Mouse (Mus musculus) thymus, postnatal 25 days (tissue): ENCODE measurements around the gene Gsto1.
A peak's percentile ranks its signal among the peaks of the same experiment; 100 is the strongest.

Experiments used
- DNase-seq: peaks from one replicate; pipeline ENCODE4 v3.0.0; 2022

The Gsto1 gene

DNA sequence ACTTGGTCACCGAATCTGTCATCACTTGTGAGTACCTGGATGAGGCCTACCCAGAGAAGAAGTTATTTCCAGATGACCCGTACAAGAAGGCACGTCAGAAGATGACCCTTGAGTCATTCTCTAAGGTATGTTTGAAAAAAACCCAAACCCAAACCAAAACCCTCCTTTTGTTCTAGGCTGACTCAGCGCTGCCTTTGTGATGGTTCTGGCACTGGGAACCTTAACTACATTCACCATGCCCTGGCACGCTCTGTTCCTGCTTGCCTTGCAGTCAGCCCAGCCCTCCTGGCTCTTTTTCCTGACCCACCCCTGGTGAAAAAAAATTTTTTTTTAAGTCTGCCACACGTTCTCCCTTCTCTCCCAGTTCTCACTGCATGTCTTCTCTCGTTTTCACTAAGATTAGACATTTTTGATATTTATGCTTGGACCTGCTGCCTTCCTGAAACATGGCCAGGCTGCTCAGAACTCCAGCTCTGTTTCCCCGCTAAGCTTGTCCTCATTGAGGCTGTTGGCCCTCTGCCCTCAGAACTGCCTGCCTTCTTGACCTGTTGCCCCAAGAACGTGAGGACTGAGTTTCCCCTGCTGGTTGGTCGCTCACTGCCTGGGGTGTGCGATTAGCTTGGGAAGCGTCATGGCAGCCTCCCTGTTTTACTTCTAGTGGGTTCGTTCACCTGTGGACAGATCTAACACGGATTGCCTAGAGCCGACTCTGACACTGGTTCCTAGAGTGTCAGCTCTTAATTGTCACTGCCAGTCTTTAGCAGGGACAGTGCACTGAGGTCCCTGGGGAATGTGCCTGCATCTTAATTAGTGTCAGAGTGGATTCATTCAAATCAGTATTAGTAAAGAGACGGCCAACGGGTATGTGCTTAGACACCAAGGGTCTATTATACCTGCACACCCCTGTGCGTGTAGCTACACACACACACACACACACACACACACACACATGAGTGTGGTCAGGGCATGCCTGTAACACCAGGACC lies 3.5 kb downstream of the Gsto1 start:
- no peak for DNase-seq

DNA sequence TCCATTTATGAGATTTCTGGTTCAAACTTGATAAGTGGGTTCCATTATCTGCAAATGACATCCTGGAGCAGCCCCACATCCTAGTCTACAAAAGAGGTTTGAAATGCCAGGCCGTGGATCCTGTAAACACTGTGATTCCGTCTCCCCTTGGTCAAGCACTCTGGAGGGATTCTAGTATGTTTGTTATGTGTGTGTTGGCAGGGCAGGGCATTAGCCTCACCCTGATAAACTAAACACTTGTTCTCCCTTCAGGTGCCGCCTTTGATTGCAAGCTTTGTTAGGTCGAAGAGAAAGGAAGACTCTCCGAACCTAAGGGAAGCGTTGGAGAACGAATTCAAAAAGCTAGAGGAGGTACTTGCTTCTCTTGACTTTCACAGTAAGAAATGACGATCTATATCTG lies 4.4 kb downstream of the Gsto1 start:
- no peak for DNase-seq

DNA sequence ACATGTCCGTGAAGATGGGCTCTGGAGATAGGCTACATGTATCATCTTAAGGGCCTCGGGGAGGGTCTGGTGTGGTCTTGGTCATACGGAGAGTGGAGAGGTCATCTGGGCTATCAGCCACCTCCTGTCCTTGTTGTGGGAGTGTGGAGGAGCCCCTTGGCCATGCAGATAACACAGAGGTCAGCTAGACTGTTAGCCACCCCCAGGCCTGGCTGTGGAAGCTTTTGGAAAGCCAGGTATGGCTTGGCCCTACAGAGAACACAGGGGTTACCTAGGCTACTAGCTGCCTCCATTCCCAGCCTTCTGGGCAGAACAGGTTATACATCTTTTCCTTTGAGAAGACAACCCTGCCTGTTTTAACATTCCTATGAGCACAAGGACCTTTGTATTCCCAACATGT lies 7.8 kb downstream of the Gsto1 start:
- DNase-seq, result no peak

DNA sequence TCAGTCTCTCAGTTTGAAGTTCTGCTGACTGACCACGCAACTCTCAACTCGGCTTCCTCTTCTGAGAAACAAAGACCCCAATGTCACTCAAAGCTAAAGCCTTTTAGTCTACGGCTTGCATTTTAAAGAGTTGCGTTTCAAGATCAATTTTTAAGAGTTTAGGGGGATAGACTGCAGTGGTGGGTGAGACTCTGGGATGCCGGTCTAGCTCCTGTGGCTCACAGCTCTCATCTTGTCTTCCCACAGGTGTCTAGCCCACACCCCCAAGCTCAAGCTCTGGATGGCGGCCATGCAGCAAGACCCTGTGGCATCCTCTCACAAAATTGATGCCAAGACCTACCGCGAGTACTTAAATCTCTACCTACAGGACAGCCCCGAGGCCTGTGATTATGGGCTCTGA lies 9.3 kb downstream of the Gsto1 start:
- no peak for DNase-seq

DNA sequence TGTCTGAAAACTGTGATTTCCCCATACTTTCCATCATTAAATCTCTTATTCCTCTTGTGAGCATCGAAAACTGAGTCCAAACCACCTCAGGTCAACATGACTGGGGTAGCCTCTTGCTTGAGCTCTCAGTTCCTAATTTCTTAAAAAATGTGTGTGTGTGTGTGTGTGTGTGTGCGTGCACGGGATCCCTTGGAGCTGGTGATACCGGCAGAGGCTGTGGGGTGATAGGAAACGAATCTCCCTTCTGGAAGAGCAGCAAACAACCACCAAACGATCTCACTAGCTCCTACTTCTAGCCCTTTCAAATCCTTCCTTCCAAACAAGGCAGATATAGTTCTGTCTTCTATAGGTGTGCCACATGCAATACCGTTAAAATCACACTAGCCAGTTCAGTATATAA lies 10.0 kb downstream of the Gsto1 start:
- DNase-seq, result no peak

DNA sequence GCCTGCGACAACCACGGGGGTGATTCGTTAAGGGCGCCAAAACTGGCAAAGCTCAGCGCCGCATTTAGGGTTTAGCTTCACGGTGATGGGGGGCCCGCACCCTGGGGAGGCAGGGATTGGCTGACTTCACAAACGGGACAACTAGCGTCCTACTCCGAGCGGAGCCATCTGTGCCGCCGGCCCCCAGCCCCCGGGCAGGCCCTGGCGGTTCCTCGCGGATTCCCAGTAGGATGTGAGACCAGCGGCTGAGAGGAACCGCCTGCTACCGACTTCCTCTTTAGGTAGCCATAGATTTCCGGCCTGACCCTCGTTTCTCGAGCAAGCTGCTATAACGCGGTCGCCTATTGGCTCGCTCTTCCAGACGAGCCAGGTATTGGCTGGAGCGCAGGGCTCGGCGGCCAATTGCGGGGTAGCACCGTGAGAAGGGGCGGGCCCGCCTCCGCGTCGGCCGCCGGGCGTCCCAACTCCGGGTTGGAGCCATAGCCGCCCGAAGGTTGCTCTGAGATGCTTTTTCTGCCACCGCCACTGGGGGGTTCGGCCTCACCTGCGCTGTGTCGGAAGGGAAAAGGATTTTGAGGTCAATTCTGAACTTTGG lies 10.7 kb downstream of the Gsto1 start, which contains the start of gene Gsto2:
Gene Gsto2 (plus strand): TSS at position 182 of the 595 bp plus-strand sequence.
- DNase-seq, result peak; percentile 95

DNA sequence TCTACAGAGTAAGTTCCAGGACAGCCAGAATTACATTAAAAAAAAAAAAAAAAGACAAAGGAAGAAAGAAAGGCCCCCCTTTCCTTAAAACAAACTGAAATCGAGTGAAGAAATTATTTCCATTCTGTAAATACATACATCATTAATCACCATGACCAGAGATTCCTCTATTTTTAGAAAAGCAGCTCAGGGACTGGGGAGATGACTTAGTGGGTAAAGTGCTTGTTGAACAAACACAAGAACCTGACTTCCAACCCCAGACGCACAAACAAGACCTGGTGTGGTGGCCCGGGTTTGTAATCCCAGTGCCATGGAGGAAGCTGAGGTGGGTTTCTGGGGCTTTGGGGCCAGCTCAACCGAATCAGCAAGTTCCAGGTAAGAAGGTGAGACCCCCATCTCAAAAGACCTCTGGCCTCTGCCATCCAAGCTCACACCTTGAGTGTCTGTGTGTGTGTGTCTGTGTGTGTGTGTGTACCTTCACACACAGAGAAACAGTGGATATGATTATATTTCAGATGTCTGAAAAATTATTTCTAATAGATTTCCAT lies 12.9 kb downstream of the Gsto1 start:
- DNase-seq, result no peak

DNA sequence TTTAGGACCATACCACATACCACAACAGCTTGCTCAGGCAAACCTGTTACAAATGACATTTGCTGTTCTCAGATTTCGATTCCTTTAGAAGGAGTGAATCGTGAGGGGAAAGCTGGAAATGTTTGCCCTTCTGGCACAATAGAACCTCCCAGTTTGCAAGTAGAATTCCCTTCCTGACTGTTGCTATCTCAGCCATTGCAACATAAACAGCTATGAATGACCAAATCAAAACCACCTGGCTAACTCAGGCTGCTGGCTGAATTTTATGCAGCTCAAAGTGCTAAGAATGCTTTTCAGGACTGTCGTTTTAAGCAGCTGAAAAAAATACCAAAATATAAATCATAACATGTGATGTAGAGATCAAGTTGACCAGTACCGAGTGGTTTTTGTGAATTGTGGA lies 14.2 kb downstream of the Gsto1 start:
- no peak for DNase-seq

DNA sequence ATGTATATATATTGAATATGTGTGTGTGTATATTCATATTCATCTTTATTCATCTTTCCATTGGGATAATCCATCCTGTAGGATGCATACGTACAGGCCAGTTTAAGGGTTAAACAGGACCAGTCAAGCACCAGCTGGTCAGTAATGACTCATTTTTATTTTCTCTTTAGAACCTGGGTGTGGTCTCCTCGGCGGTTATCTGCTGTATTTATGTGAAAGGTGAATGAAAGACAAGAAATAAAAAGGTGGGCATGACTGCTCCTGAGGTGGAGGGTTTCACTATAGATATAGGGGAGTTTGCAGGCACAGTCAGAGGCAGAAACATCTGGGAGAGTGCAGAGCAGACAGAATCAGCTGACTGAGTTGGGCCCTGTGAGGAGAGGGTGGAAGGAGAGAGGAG lies 14.7 kb downstream of the Gsto1 start:
- no peak for DNase-seq

DNA sequence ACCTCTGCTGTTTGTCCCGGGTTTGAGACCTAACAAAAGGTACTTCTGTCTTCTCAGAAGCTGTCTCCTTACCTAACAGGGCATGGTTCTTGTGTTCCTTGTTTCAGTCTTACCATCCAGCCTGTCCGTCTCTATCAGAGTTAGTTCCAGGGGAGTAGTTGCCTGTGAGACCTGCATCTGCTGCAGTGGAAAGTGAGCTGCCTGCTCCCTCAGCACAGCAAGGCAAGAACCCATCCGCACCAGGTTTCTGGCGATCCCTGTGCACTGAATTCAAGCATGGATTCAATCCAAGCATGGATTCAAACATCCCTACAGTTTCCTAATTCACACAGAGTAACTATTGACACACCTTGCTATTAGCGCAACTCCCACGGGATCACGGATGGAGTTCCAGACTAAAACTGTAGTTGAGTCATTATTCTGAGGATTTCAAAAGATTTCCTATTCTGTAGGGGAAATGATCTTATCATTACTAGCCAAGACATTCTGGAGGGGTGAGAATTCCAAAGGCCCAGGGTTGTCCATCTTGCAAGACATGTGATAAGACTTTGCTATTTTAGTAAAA lies 15.4 kb downstream of the Gsto1 start:
- DNase-seq, result no peak

DNA sequence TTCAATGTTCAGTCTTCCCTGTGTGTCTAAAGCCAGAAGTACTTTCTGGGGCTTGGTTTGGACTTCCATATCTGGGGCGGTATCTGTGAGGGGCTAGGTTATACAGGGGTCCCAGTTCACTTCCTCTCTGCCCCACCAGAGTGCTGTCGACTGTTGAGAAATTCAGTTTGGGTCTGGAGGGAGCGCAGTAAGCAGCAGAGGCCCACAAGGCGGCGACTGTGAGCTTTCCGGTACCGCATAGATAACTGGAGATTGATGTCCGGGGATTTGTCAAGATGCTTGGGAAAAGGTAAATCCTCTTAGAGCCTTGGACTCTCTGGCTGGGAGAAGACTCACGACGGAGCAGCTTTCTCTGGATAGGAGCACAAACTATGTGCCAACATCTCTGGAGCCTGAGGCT lies 16.7 kb downstream of the Gsto1 start:
- no peak for DNase-seq

DNA sequence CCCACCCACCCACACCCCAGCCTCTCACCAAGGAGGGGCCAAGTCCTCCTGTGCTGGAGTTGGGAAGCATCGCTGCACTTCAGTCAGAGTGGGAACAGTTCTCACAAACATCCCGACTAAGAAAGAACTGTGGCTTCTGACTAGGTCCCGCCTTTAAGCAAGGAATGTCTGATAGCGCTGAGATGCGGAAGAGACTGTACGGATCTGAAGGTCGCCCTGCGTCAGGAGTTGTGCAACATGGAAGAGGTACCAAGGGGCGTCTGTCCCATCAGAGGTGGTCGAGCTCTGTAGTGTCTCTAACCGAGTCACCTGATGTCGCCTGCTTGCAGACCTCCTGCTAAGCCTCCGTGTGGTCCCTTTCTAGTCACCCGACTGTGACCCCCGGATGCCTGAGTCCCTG lies 21.5 kb downstream of the Gsto1 start:
- DNase-seq, result no peak

DNA sequence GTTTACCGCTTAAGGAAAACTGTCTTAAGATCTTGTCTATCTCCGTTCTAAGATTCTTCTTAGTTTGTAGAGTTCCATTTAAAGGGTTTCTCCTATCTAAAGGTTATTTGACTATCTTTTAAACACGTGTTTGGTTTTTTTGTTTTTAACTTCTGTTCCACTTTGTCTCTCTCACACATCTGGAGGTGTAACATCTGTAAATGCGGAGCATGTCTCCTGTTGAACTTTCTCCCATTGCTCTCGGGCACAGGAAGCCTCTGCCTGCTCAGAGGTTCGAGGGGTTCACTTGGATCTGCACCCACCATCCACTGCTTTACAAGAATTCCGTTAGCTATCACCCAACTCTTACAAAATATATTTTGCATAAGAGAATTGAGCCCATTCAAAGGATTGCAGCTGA lies 26.8 kb downstream of the Gsto1 start:
- DNase-seq, result no peak

DNA sequence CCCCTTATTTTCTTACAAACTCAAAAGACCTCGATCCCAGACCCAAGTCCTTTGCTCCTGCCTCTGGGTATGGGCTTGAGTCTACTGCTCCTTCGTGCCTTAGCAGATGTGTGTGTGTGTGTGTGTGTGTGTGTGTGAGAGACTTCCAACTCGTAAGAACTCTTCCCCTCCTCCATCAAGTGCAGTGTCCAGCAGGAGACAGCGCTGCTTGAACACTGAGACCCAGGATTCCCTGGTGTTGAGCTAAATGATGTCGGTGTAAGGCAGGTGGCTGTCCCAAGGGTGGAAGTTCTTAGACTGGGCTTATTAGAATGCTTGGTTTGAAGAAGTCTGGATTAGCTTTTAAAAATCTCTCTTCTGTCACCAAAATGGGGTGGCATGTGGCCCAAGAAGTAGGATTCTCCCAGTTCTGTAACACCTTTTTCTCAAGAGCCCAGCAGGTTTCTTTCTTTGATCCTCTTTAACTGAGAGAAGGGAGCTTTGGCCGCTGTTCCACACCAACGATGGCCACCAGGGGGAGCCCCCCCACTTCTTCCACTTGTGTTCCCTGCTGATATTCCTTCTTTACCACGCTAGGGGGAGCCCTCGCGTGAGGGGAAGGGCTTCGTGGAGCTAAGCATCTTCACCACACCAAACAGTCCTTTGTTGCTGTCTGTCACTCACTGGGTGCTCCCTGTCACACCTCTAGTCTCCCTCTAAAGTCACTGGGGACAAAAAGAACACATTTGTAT lies 27.5 kb downstream of the Gsto1 start:
- peak; percentile 88 for DNase-seq

DNA sequence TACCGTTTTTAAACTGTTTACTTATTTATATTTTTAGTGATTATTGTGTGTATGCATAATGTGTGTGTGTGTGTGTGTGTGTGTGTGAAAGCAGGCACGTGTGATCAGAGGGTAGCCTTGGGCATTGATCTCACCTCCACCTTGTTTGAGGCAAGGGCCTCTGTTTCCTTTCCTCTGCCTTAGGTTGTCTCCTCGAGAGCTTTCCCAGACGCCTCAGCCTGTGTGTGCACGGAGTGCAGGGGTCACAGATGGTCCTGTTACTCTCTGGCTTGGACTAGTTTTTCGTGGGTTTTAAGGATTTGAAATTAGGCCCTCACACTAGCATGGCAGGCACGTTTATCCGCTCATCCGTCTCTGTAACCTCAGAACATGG lies 28.1 kb downstream of the Gsto1 start:
- no peak for DNase-seq

DNA sequence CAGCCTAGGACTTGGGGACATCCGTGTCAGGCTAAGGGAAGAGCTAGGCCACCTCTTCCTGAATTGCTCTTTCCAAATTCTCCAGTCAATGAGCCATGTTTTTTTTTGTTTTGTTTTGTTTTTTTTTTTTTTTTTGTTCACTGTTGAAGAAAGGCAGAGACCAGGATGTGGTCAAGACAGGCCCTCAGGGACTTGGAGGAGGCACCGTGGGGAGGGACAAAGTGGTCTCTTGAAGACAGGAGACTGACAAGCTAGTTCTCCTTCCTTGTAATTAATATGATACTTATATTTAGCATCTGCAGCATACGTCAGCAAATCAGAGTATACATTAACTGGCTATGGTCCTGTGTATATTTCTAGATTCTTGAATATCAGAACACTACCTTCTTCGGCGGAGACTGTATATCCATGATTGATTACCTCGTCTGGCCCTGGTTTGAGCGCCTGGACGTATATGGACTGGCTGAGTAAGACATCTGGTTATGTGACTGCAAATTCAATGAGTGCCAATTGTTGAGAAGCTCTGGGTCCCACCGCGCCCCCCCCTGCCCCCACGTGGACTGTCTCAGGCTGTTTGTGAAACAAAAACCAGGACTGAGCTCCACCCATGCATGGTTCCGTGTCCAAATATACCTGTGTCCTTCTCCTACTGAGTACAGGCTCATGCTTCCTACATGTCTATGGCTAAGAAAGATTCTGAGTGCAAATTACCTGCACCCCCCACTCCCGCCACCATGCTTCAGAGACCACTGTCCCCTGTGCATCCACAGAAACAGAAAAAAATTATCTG lies 29.7 kb downstream of the Gsto1 start:
- no peak for DNase-seq

DNA sequence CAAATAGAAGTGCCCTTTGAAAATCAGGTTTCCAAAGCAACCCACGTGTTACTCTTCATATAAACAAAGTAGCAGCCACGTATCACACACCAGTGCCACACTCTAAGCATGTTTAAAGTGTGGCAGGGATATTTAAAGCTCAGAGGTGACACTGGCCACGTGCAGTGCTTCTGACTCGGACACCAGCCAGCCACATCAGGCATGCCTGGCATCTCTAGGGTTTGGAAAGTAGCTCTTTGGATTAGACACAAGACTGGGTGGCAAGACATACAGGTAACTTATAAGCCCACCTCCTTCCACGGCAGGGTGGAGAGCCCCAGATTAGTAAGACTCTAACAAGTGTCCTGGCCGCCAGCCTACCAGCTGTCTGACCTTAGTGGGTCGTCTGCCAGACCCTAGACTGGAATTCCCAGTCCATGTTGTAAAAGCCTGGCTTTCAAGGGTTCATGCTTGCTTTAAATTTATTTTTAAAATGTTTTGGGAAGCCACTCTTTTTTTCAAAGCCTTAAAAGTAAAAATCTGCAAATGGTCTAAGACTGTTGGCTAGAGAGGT lies 30.5 kb downstream of the Gsto1 start:
- DNase-seq, result no peak

DNA sequence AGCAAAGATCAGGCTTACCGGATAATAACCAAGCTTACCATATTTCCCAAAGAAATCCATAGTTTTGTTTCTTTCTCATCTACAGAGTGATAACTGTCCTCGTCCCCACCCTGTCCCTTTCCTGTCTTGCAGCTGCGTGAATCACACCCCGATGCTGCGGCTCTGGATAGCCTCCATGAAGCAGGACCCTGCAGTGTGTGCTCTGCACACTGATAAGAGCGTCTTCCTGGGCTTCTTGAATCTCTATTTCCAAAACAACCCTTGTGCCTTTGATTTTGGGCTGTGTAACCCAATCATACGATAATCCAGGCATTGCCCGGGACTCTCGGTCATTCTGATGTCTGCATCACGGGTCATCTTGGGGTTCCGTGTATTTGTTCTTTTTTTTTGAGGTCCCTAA lies 31.1 kb downstream of the Gsto1 start:
- DNase-seq, result no peak

DNA sequence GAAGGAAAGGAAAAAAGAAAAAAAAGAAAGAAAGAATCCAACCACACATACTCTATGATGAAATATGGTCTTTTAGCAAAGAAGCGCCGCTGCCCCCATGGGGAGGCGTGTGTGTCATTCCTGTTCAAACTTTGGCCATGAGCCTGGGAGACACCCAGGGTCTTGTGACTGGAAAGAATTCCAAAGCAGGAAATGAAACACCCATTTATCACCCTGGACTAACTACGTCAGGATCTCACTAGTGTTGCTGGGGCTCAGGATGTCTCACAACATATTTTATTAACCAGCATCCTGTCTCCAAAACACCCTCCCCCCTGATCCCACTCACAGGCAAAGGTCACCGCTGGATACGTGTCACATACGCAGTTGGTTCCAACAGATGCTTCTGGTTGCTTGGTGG lies 31.8 kb downstream of the Gsto1 start:
- DNase-seq, result no peak

DNA sequence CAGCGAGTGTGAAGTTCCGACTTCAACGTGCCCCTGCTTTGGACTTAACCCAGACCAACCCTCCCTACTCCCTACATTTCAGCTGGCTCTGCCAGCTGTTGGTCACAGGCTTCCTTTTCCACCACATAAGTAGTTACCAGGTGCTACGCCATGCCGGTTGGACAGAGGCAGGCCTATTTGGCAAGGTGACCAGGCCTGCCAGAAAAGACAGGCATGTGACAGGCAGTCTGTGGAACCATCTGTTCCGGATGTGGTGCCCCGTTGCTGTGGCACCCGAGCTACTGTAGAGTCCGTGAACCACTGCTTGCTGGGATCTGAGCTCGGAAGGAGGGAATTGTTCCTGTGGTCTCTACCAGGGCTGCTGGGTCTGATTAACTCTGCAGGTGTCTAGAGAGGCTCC lies 32.6 kb downstream of the Gsto1 start:
- peak; percentile 54 for DNase-seq

DNA sequence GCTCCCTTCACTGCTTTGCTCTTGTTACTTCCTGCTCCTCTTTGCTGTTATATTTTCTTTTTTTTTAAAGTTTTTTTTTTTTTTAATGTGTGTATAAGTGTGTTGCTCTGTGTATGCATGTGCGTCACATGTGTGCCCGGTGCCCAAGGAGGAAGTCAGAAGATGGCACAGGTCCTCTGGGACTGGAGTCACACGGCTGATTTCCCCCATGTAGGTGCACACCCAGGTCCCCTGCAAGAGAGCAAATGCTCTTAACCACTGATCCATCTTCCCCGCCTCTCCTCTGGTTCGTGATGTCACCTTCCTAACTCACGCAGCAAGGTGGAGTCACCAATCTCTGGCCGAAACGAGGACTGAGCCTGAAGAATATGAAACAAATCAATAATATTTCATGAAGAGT lies 33.3 kb downstream of the Gsto1 start:
- DNase-seq, result no peak
